Mouse (Mus musculus) layer of hippocampus, adult 11-12 months (tissue): Measurements from ENCODE around the gene Gm1043.

Experiments used
- DNase-seq: peaks from one replicate; pipeline ENCODE4 v3.0.0; 2022; ENCODE audit warnings: low spot score

The Gm1043 gene

DNA sequence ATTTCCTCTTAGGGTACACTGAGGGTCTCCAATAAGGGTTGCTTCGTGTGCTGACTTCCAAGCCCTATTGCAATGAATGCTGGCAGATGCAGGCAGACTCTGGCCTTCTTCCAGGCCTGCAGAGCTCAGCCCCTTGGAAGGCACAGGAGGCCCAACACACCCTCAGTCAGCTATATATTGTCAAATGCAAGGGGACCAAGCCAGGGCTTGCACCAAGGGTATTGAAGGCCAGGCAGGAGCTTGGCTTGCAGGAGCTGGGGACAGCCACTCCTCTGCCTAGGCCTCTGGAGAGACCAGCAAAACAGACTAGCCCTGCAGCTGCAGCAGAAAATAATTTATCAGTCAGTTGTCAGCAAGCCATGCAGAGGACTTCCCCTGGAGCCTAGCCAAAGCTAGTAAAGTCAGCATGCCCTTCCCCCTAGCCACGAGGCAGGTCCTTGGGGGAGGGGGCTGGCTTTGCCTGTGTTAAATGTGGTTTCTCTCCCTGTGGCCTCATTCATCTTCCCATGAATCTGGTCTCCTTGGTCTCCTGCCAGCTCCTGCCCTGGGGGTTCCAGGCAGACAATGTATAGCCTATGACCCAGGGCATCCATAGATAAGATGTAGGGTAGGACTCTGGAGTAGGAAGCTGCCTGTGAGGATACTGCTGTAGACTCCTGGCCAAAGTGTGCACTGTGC lies 113.0 kb downstream of the Gm1043 start:
- DNase-seq, result no peak

DNA sequence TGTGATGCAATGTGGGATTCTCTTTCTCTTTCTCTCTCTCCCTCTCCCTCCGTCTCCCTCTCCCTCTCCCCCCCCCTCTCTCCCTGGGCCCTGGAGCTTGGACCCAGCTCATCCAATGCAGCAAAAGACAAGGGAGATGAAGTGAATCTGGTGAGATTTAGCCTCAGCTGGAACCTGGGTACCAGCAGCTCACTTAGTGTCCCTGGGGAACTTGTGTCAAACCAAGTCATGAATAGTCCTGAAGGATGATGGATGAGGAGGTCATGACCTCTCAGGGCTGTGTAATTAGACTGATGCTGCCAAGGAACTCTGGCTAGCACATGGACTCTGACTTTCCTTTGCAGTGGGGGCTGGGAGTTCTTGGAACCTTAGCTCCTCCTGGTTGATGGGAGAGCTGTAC lies 117.1 kb downstream of the Gm1043 start:
- no peak for DNase-seq

DNA sequence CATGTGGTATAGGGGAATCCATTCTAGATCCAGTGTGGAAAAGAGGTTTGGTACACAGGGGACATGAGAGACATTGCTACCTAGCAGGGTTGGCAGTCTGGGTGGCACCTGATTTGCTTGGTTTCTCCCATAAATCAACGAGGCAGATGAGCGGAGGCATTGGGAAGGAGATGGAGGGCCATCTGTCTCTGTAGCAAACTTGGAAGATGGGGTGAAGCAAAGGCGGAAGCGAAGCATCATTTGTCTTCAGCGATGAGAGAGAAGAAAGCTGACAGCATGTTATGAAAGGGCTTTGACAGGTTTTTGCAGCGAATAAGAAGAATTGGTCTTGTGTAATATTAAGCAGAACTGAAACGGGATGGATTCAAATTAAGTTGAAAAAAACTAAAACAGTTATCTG lies 119.7 kb downstream of the Gm1043 start:
- no peak for DNase-seq

DNA sequence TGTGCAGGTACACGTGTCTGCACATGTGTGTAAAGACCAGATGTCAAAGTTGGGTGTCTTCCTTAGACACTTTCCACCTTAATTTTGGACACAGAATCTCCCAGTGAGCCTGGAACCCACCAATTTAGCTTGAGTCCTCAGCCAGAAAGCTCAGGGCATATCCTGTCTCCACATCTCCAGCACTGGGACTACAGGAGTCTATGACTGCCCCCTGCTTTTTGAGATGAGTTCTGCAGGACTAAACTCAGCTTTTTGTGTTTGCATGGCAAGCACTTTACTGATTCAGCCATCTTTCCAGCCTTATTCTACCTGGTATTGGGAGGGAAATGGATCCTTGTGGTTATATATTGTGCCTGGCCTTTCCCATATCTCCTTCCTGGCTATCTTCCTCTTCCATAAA lies 120.2 kb downstream of the Gm1043 start:
- DNase-seq, result no peak

DNA sequence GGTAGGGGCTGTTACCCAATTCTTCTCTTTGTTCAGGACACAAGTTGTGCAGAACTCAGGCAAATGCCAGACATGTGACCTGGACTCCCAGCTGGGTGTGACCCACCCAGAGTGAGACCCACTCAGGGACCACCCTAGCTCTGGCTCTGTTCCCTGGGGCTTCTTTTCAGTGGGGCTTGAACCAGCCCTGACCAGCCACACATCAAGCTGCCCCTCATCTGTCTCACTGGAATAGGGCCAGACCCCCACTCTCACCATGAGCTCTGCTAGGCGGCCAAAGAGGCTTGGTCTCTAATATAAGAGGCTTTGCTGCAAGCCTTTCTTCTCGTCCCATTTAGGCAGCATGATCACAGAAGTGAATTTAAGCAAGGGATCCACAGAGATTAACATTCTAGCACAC lies 121.2 kb downstream of the Gm1043 start:
- no peak for DNase-seq

DNA sequence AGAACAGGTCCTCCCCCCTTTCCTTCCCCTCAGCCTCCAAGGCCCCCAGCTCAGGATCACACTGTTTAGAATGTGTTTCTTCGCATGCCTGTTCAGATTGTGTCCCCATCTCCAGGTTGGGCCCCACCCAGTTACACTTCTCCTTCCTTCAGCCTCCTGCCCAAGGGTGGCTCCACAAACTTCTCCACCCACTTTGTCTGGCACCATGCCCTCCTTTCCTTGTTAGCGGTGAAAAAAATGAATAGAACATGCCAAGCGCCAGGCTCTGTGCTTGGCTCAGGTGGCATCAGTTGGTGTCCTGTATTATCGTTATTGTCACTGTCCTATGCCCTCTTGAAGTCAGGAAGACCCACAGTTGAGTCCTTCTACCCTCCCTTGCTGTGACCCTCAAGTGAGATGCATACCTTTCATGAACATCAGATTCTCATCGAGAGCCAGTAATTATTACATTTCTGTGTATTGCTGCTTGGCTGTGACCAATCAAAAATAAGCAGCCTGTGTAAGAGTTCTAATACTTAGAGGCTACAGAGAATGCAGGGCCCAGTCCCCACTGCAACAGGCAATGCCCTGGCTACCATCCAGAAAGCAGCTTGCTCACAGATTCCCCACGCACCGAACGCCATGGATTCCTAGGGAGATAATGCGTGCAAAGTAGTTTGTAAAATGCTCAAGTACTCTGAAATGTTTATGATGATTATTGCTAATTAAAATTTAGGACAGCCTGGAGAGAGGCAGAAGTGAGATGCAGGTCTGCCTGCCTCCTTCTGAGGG lies 128.0 kb downstream of the Gm1043 start:
- no peak for DNase-seq

DNA sequence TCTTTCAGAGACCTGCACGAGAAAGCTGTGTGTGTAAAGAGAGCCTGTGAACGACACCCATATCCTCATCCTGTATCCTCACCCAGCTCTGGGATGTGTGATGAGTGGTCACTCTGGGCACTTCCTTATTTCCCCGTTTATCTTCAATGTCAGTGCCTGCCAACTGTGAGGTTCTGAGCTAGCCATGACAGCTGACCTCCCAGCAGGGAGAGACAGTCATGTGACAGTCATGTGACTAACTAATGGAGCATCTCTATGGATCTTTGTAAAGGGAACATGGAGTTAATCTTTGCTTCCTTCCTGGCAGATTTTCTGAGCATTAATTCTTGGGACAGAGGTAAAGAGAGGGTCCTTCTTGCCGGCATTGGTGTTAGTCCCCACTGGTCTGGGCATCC lies 128.5 kb downstream of the Gm1043 start:
- no peak for DNase-seq

DNA sequence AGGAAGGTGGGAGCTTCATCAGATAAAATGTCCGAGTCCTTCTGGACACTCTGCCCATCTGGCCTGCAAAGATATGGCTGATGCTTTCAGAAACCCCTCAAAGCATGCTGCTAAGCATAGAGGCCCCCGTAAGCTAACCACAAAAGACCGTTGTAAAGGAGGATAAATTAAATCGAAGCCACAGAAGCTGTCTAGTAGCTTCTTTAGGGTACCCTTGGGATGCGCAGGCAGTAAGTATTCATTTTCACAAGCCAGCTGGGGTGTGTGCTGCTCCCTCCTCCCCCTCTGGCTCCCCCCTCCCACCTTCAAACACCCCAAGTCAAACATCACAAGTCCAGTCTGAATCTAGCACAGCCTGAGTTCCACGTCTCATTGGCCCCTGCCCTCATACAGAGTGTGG lies 129.4 kb downstream of the Gm1043 start:
- DNase-seq, result no peak

DNA sequence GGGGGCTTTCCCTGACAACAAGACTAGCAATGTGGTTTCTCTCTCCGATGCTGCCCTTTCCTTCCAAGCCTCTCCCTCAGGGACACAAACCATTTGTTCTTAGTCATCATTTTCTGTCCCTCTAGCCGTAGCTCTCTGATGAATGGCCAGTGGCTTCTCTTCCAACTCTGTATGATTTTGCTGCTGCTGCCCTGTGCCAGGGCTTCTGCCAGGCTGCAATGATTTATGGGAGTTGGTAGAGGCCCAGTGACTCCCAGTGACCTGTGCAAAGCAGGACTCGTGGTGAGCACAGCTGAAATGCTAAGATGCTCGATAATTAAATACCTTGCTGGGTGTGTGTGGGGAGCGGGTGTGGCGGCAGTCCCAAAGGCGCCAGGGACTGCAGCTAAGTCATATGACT lies 130.1 kb downstream of the Gm1043 start:
- DNase-seq, result no peak

DNA sequence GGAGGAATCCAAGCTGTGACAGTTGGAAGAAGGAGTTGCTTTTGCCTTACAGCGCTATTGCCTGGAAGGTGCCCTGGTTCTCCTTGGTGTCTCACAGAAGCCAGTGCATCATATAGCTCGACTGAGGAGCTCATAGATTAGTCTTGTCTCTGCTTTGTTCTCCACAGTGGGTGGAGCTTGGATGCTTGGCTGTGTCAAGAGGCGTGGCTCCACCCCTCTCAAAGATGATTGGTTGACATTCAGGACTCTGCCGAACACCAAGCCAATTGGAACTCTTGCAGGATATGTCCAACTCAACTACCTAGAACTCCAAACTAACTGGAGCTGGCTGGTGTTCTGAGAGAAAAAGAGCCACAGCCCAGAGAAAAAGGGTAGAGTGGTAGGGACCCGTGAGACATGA lies 134.4 kb downstream of the Gm1043 start:
- no peak for DNase-seq

DNA sequence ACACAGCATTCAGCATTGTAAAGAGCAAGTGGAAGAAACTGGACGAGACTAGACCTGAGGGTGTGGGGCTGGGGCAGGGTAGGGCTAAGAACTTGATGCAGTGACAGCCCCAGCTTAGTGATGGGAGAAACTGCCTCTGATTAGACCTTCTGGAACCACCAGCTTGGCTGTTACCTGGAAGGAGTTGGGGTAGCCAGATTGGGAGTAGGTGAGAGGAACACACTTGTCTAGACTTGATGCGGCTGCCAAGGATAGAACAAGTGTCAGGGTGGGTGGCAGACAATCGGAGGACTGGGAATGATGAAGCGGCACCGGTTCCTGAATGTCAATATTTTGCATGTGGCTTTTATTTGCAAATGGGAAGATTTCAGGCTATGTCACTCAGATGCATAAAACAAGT lies 135.4 kb downstream of the Gm1043 start:
- no peak for DNase-seq

DNA sequence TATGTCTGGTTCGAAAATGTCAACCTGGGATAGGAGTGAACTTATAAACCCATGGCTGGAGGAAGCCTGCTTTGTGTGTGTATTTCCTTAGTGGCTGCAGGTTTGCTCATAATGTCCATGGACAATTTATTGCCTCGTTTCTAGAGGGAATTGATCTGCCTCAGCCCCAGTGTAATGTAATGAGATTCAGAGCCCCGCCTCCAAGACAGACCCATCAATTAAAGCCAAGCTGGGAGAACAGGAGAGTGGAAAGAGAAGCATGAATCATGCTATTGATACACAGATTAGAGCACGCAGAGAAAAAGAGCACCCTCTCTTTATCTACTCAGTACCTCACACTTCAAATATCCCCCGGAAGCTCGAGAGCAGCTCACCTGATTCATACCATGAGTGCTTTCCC lies 136.4 kb downstream of the Gm1043 start:
- DNase-seq, result no peak

DNA sequence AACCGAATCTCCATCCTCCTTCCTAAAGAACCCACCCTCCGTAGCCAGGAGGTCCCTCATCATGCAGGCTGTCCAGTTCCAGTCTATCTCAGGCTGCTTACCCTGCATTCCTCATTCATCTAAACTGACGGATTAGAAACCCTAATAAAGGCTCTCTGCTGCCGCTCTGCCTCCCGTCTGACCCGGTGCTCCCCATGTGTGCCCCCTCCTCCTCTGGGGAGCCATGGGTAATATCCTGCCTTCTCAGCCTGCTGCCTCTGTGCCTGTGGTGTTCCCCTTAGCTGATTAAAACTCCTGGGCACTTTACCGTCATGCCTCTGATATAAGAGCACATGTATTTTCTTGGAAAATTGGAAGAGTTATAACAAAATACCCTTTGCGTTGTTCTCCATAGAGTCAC lies 137.1 kb downstream of the Gm1043 start:
- no peak for DNase-seq

DNA sequence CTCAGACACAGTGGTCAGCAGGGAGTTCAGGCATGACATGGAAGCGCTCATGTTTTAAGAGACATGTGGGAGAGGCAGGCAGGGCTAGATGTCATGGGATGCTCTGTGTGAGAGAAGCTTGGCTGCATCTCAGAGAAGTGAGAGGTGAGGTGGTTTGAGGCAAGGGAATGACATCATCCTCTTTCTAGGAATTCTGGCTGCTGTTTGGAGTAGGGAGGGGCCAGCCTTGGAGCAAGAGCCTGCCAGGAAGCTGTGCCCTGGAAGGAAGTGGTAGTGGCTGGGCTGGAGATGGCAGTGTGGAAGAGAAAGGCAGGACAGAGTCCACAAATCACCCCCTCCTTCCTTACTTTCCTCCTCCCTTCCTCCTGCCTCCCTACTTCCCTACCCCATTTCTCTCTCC lies 140.5 kb downstream of the Gm1043 start:
- no peak for DNase-seq

DNA sequence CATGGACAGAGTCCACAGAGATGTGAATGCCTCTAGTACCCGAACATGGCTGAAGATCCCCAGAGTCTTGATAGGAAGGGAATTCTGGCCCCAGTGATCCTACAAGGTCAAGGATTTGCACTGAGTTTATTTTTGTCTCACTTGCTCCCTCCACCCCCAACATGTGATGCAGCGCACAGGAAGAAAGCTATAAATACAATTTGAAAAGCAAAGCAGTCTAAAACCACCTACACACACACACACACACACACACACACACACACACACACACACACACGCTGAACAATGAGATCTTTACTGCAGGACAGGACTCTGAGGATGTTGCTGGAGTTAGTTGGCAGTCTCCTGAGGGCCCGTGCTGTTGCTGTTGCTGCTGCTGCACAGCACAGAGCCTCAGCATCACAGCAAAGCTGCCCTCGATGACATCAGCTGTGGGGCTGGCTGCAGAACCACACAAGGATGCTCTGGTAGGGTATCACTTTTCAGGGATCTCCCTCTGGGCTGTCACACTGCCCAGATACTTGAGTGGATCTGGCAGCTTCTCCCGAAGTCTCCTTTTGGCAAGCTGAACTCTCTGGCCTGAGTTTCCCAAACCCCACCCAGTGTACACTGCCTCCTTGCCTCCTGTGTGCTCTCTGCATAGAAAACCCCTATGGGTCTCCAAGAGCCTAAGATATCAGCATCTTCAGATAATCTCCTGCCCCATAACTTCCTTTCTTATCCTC lies 142.9 kb downstream of the Gm1043 start:
- no peak for DNase-seq

DNA sequence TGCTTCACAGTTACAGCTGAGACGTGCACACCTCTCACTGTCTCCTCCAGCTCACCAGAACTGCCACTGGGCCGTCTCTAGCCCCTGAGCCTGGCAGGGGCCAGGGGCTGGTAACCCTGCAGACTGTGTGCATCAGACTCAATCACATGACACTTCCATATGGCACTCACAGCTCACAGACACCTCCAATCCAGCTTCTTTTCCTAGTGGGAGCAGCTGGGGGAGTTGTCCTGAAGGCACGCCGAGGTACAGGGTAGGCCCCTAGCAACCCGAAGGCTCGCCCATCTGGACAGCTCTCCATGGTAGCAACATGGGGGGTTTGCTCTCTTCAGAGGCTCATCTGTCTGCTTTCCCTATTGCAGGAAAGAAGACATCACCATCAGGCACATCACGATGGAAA lies 143.7 kb downstream of the Gm1043 start:
- no peak for DNase-seq

DNA sequence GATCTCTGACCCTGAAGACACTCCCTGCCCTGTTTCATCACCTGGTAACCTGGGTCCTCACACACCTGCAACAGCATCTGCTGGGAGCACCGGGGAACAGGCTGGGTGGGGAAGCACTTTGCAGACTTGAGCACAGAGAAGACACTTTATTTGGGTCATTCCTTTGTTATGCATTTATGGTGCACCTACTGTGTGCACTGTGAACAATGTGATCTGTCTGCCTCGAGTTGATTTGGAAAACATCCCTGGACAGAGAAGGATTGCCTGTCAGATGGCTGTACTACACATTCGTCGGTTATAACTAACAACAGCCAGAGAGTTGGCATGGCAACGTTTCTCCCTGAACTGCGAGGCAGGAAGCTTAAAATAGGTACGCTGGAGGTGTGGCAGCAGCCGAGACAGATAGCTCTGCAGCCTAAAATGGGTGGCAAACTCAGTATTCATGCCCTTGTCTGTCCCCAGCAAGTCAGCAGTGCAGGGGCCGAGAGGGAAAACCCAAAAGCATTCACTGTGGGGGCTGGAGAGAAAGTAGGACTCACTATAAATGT lies 147.9 kb downstream of the Gm1043 start:
- peak; percentile 74 for DNase-seq

DNA sequence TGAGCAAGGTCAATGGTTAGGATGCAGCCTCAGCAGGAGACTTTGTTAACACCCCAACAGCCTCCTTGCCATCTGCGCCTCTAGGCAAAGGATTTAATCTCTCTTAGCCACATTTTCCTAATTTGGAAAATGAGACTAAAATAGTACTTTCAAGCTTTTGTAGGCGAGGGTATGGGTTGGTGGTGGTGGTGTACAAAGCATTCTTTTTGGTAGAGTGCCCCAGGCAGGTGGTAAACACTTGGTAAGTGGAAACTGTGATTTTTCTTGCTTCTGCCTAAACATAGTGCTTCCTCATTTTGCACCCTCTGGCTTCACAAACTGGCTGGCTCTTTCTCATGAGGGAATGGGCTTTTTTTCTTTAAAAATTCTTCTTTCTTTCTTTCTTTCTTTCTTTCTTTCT lies 153.5 kb downstream of the Gm1043 start:
- no peak for DNase-seq

DNA sequence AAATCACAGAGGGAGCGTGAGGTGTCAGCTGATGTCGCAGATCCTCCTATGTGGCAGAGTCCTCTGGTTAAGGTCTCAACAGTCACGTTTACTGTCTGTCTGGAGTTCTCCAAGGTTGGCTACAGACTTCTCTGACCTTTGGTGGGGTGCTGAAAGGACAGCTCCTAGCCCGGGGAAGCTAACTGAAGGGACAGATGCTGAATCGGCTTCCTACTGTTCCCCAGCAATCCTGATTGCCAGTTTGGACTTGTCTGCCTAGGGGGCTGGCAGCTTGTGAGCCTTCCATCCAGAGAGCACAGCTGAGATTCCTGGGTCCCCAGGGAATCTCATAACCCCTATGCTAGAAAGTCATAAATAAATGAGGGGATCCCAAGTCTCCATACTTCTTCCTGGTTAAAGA lies 155.4 kb downstream of the Gm1043 start:
- DNase-seq, result no peak

DNA sequence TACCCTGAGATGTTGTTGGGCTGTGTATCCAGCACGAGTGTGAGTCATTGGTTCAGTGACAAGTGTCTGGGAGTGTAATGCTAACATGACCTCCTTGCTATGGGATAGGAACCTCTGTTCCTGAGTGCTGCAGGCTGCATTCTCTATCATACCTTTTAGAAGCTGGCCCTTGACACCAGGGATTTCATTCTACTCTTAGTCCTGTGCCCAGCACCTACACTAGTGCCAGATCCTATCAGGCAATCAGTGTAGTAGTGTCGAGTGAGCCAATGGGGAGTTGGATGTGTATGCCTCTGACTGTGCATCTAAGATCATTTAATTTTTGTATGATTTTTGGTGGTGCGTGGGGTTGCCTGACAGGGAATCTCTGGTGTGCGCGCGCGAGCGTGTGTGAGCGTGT lies 156.1 kb downstream of the Gm1043 start:
- DNase-seq, result no peak

DNA sequence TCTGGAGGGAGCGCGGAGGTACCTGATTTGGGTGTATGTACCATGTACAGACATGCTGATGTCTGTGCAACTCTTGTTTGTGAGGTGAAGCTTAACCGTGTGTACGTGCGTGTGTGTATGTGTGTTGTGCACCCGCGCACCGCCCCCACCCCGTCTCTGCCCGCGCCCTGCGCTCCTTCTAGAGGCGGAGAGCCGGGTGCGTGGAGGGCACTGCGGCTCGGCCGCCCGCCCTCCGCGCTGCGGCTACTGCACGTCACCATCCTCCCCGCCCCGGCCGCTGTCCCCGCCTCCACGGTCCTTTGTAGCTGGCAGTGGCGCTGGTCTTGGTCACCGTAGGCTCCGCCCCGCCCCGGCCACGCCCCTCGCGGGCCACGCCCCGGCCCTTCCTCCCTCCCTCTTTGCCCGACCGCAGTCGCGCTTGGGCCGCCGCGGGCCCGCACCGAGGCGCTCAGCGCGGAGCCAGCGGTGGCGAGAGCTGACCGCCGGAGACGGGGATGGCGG lies 156.5 kb downstream of the Gm1043 start, which contains the start of gene Crmp1:
Gene Crmp1 (plus strand): TSS at position 290 of the 501 bp plus-strand sequence.
- DNase-seq, result peak; percentile 80

DNA sequence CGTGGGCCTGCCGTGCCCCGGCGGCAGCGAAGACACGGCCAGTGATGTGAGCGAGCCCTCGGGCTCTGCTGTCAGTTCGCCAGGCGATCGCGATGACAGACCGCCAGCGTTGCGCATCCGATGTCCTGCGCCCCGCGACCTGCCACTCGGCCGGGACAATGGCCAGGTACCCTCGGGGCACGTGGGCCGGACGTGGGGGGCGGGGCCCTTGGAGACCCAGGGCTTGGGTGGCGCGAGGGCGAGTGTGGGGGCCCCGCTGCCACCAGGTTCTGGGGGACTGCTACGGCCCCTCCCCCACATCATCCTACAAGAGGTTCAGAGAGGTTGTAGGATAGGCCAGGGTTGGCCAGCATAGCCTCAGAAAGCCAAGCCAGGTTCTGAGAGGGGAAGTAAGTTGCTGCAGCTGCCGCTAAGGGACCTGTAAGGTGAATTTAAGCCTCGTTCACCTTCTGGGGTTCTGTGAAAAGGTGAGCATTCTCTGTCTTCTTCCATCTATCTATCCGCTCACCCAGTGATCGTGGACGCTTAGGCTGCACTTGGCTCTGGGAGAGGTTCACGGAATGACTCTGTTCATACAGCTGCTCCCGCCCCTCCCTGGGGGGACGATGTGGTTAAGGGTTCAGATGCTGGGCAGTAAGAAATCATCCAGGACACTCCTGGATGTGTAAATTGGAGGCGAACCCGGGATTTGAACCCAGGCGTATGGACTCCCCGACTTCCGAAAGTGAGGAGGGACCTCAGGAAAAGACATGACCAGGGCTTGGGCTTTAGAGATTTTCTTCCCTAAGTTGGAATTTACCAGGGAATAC lies 157.4 kb downstream of the Gm1043 start:
- peak; percentile 44 for DNase-seq
